Mouse (Mus musculus) right cerebral cortex, postnatal 14 days (tissue): ENCODE measurements around the gene Mlph.

Experiments
- DNase-seq: peaks from one replicate; pipeline ENCODE4 v3.0.0; 2022

Mlph gene

GRCm38 (mm10) chr1:90972911-90973573 is 58.2 kb downstream of the Mlph start:
- peak; percentile 96 for DNase-seq

GRCm38 (mm10) chr1:90973574-90973911 is 58.7 kb downstream of the Mlph start:
- DNase-seq: no peak

- peak; percentile 54 for DNase-seq
Observed at GRCm38 (mm10) chr1:90974906-90975649, 60.2 kb downstream of the Mlph start.

GRCm38 (mm10) chr1:90975960-90976359 is 61.1 kb downstream of the Mlph start:
- DNase-seq: no peak

- DNase-seq: no peak
Observed at GRCm38 (mm10) chr1:90980638-90981330, 65.9 kb downstream of the Mlph start.

- no peak for DNase-seq
Observed at GRCm38 (mm10) chr1:90981346-90981745, 66.5 kb downstream of the Mlph start.

- DNase-seq: no peak
Observed at GRCm38 (mm10) chr1:90995916-90996315, 81.0 kb downstream of the Mlph start.

GRCm38 (mm10) chr1:90997136-90997535 is 82.3 kb downstream of the Mlph start:
- DNase-seq: no peak

GRCm38 (mm10) chr1:90997641-90998040 is 82.8 kb downstream of the Mlph start:
- DNase-seq: no peak

- peak; percentile 64 for DNase-seq
Observed at GRCm38 (mm10) chr1:90998268-90998890, 83.5 kb downstream of the Mlph start, which contains the start of gene Lrrfip1. Gene Lrrfip1 (plus strand): TSS chr1:90998737.

- DNase-seq: peak; percentile 40
Observed at GRCm38 (mm10) chr1:90998891-90999611, 84.2 kb downstream of the Mlph start.

GRCm38 (mm10) chr1:90999911-91000601 is 85.2 kb downstream of the Mlph start:
- no peak for DNase-seq
